Mouse (Mus musculus) G1E (cell line): Measurements from ENCODE around the gene Ppa1. TPM values are rescaled to one million over a fixed set of nuclear protein-coding genes. Genes with fewer than 3 reads are reported as not detected.

Source experiments
- ATAC-seq: 2 replicates; pipeline ENCODE4 v1.8.0; 2016; ENCODE audit warnings: mild to moderate bottlenecking; ENCODE audit not compliant: insufficient number of reproducible peaks, poor library complexity, low FRiP score, severe bottlenecking; ENCODE audit errors: extremely low read depth
- DNase-seq: peaks from one replicate; pipeline ENCODE4 v3.0.0; 2012; ENCODE audit warnings: low spot score
- H3K27me3 ChIP-seq: 2 replicates; pipeline ENCODE4 v1.6.1; 2012; ENCODE audit warnings: mild to moderate bottlenecking, low read length, inconsistent platforms; ENCODE audit not compliant: insufficient read depth
- H3K36me3 ChIP-seq: replicated peaks from 2 replicates; pipeline ENCODE3; 2012; ENCODE audit warnings: mild to moderate bottlenecking, inconsistent platforms
- H3K4me1 ChIP-seq: 2 replicates; pipeline ENCODE4 v1.6.1; 2012; ENCODE audit warnings: low read depth, low read length, inconsistent platforms, mixed read lengths; ENCODE audit not compliant: insufficient read depth
- H3K4me3 ChIP-seq: 2 replicates; pipeline ENCODE4 v1.5.1; 2012; ENCODE audit warnings: low read depth, mild to moderate bottlenecking, inconsistent platforms, low read length, moderate library complexity, mixed read lengths
- H3K9me3 ChIP-seq: replicated peaks from 2 replicates; pipeline ENCODE4 v1.6.1; 2012; ENCODE audit warnings: inconsistent platforms
- CTCF ChIP-seq: IDR thresholded peaks from 2 replicates; pipeline ENCODE4 v1.5.1; 2012; ENCODE audit warnings: low read depth, low read length, inconsistent platforms, mixed read lengths
- GATA1 ChIP-seq: IDR thresholded peaks from 2 replicates; pipeline ENCODE4 v1.6.1; 2012; ENCODE audit warnings: borderline replicate concordance, low read length, inconsistent platforms, mixed read lengths
- GATA2 ChIP-seq: IDR thresholded peaks from 2 replicates; pipeline ENCODE4 v1.6.1; 2012; ENCODE audit warnings: low read depth, low read length, inconsistent platforms, borderline replicate concordance
- POLR2AphosphoS5 ChIP-seq: IDR thresholded peaks from 2 replicates; pipeline ENCODE4 v1.6.1; 2012; ENCODE audit warnings: low read depth, low read length, inconsistent platforms; ENCODE audit not compliant: insufficient replicate concordance
- TAL1 ChIP-seq: conservative IDR thresholded peaks from 2 replicates; pipeline ENCODE4 v1.6.1; 2012; ENCODE audit warnings: low read depth, low read length, inconsistent platforms, mixed read lengths
- polyA plus RNA-seq: library from polyadenylated mRNA; stranded (reverse); fragments of >175 nt; gene quantifications from 2 replicates; pipeline ENCODE4 v1.2.3, GENCODE M21; 2012
- total RNA-seq, 2 experiments: library from RNA; stranded (forward) in 1 of 2; stranded (reverse) in 1 of 2; fragments of 200-1000 nt in 1 of 2; fragments of >200 nt in 1 of 2; fragmentation: Nextera tagmentation in 1 of 2; gene quantifications; 2 replicates each; pipeline ENCODE4 v1.2.3; 2014 to 2017

Gene Ppa1
- total and polyA plus RNA-seq, 3 experiments = 14.8 to 42.0 (median 19.0) TPM

DNA sequence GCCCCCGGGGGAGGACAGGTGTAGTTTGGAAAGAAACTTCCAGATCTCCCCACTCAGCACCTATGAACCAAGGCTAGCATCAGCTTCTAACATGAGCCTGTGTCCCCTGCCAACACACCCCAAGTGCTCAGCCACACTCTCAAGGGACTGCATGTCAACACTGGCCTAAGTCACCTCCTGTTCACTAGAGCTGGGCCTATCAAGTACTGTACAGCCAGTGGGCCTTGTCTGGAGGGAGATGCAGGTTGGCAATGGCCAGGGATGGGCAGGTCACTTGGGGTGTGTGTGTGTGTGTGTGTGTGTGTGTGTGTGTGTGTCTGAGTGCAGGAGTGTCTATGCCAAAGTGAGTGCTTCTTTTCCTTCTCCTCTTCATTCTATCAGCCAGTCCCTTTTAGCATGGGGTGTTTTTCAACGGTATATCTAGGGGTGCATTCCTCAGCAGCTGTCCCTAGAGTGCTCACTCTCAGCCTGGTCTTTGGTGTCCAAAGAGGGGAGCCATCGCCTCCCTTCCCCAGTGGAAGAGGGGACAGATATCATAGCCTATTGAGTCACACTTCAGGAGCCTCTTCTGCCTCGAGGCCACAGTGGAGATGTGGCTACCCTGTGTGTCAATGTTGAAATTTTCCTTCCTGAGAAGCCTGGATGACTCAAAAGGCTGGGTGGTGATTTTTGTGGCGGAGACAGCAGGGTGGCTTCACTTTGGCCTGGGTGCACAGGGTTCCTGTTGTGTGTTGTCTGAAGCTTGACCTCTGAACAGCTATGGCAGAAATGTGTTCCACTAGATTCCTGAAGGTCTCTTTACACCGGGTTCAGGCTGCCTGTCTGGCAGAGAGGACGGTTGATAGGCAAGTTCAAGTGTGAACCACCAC, 67.9 kb downstream of the Ppa1 start:
- peaks cover 10% of the 10 kb centered on the region for H3K4me1 ChIP-seq
- TF ChIP-seq GATA1 (no peak), CTCF (no peak), POLR2AphosphoS5 (no peak), GATA2 (no peak)
- no peaks in the 10 kb centered on the region for H3K36me3 ChIP-seq
- no peaks in the 10 kb centered on the region for H3K9me3 ChIP-seq
- DNase-seq (no peak), ATAC-seq (no peak)
- no peak overlapping the region for H3K4me3 ChIP-seq
- peaks cover 5% of the 10 kb centered on the region for H3K27me3 ChIP-seq

DNA sequence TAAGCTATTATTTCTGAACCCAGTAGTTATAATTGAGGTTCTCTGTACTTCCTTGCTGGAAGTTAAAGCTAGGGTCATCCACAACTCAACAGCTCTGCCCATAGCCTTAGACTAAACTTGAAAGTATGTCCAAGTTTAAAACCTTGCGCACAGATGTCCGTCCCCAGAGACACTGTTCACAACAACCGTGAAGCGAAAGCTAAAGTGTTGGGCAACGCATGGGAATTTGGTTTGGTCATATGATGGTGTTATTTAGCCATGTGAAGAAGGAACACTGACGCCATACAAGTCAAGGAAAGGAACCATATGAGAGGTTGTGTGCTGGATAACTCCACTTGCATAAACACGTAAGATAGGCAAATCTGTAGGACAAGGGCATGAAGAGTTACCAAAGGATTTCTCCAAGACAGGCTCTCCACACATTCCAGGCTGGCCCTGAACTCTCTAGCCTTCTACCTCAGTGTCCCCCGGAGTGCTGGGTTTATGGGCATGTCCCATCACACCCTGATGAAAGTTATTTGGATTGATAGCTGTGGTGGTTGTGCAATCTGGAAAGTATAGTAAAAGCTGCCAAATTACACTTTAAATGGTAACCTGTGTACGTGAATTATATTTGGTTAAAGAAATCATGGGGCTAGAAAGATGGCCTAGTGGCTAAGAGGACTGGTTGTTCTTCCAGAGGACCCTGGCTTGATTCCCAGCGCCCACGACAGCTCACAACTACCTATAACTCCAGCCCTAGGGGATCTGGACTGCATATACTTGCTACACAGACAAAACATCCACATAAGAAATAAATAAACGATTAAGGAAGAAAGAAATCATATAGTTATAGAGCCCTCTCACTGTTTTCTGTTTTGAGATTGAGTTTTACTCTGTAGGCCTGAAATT, 69.3 kb downstream of the Ppa1 start:
- no peak for DNase-seq
- no peaks in the 10 kb centered on the region for H3K27me3 ChIP-seq
- no peak for ATAC-seq
- H3K9me3 ChIP-seq = no peaks in the 10 kb centered on the region
- H3K4me1 ChIP-seq = peaks cover 10% of the 10 kb centered on the region
- TF ChIP-seq GATA2 = no peak
- no peak for TF ChIP-seq CTCF
- TF ChIP-seq POLR2AphosphoS5 = no peak
- TF ChIP-seq GATA1 = no peak
- no peak for TF ChIP-seq TAL1
- H3K4me3 ChIP-seq = no peak overlapping the region
- no peaks in the 10 kb centered on the region for H3K36me3 ChIP-seq

DNA sequence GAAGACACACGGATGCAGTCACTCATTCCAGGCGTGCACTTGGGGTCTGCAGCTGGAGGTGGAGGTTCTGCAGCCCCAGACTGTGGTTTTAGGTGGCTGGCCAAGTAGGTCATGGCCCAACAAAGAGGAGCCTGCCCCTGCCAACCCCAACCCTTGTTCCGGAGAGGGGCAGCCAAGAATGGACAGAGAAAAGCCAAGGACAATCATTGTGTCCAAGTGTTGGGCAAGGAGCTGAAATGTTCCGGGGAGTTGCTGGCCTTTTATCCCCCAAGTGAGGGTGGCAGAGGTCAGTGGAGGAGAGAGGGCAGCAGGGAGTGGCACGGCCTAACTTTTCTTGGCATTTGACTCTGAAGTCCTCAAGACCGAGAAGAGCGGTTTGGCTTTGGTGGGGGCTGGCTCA, 72.0 kb downstream of the Ppa1 start:
- Histone ChIP-seq H3K4me1 (peaks cover 8% of the 10 kb centered on the region), H3K36me3 (no peaks in the 10 kb centered on the region), H3K9me3 (no peaks in the 10 kb centered on the region), H3K27me3 (no peaks in the 10 kb centered on the region), H3K4me3 (no peak overlapping the region)
- DNase-seq = no peak
- TF ChIP-seq GATA2 = no peak
- no peak for TF ChIP-seq GATA1
- no peak for TF ChIP-seq TAL1
- TF ChIP-seq POLR2AphosphoS5 = no peak
- TF ChIP-seq CTCF = no peak
- no peak for ATAC-seq

DNA sequence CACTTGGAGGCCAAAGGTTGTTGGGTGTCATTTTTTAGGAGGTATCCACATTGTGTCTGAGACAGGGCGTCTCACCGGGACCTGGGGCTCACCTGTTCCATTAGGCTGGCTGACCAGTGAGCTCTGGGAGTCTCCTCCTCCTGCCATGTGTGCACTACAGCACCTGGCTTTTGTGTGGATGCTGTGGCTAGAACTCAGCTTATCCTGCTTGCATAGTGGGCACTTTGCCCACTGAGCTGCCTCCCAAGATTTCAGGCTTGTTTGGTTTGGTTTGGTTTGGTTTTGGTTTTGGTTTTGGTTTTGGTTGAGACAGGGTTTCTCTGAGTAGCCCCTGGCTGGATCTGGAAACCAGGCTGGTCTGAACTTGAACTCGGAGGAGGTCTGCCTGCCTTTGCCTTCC, 73.9 kb downstream of the Ppa1 start:
- ATAC-seq = no peak
- no peak for TF ChIP-seq GATA2
- no peak for TF ChIP-seq POLR2AphosphoS5
- no peak for TF ChIP-seq GATA1
- no peak for TF ChIP-seq CTCF
- TF ChIP-seq TAL1 = no peak
- H3K9me3 ChIP-seq = no peaks in the 10 kb centered on the region
- peaks cover 2% of the 10 kb centered on the region for H3K36me3 ChIP-seq
- no peak for DNase-seq
- H3K4me1 ChIP-seq = no peaks in the 10 kb centered on the region
- H3K4me3 ChIP-seq = no peak overlapping the region
- H3K27me3 ChIP-seq = no peaks in the 10 kb centered on the region

DNA sequence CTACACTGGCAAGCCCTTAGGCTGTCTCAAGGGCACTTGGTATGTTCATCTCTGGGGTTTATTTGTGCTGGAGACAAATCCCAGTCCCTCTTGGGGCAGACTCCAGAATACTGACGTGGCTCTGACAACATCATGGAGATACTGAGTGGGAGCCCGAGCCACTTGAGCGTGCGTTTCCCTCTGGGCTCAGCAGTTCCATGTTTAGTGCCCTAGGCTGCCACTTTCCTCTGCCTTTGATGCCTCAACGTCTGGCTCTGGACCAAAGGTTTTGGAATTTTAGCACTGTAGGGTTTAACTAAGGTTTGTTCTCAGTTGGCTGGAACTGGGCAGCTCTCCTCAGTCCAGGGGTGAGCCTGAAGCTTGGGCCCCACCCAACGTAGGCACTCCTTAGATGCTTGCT, 74.9 kb downstream of the Ppa1 start:
- no peak for DNase-seq

More for the DNA sequence above, 74.9 kb downstream of the Ppa1 start:
- no peaks in the 10 kb centered on the region for H3K27me3 ChIP-seq
- TF ChIP-seq CTCF (no peak), TAL1 (no peak), POLR2AphosphoS5 (no peak), GATA1 (no peak), GATA2 (no peak)
- no peak for ATAC-seq
- H3K4me3 ChIP-seq = no peak overlapping the region
- H3K36me3 ChIP-seq = peaks cover 9% of the 10 kb centered on the region
- no peaks in the 10 kb centered on the region for H3K9me3 ChIP-seq
- no peaks in the 10 kb centered on the region for H3K4me1 ChIP-seq

Other genes starting within 250 kb of the Ppa1 start
- not detected in 2 replicates for gene Nodal, start 230.6 kb upstream of the Ppa1 start, total RNA-seq (2014; fragmentation: Nextera tagmentation)
- gene Nodal, start 230.6 kb upstream of the Ppa1 start, total RNA-seq (2017) = not detected in 2 replicates
- not detected in 2 replicates for gene Nodal, start 230.6 kb upstream of the Ppa1 start, polyA plus RNA-seq
- gene Eif4ebp2, start 195.9 kb upstream of the Ppa1 start, total RNA-seq (2014; fragmentation: Nextera tagmentation) = 184 and 214 TPM in 2 replicates
- 8.9 and 9.4 TPM in 2 replicates for gene Eif4ebp2, start 195.9 kb upstream of the Ppa1 start, total RNA-seq (2017)
- 96.4 and 118 TPM in 2 replicates for gene Eif4ebp2, start 195.9 kb upstream of the Ppa1 start, polyA plus RNA-seq
- 7.4 and 7.7 TPM in 2 replicates for gene Lrrc20, start 172.8 kb upstream of the Ppa1 start, total RNA-seq (2014; fragmentation: Nextera tagmentation)
- gene Lrrc20, start 172.8 kb upstream of the Ppa1 start, total RNA-seq (2017) = 4.2 TPM in 2 replicates
- gene Lrrc20, start 172.8 kb upstream of the Ppa1 start, polyA plus RNA-seq = 8.4 and 11.1 TPM in 2 replicates
- not detected in 2 replicates for gene Npffr1, start 53.1 kb upstream of the Ppa1 start, total RNA-seq (2014; fragmentation: Nextera tagmentation)
- 0.05 and 0.12 TPM in 2 replicates for gene Npffr1, start 53.1 kb upstream of the Ppa1 start, total RNA-seq (2017)
- gene Npffr1, start 53.1 kb upstream of the Ppa1 start, polyA plus RNA-seq = not detected in 2 replicates
- 60.0 and 85.1 TPM in 2 replicates for gene Sar1a, start 31.7 kb downstream of the Ppa1 start, total RNA-seq (2014; fragmentation: Nextera tagmentation)
- gene Sar1a, start 31.7 kb downstream of the Ppa1 start, total RNA-seq (2017) = 72.4 and 83.0 TPM in 2 replicates
- 30.8 and 31.6 TPM in 2 replicates for gene Sar1a, start 31.7 kb downstream of the Ppa1 start, polyA plus RNA-seq
- gene Tysnd1, start 47.0 kb downstream of the Ppa1 start, total RNA-seq (2014; fragmentation: Nextera tagmentation) = 5.1 and 13.5 TPM in 2 replicates
- gene Tysnd1, start 47.0 kb downstream of the Ppa1 start, total RNA-seq (2017) = 8.2 and 10.8 TPM in 2 replicates
- 104 and 161 TPM in 2 replicates for gene Tysnd1, start 47.0 kb downstream of the Ppa1 start, polyA plus RNA-seq
- gene Aifm2, start 66.7 kb downstream of the Ppa1 start, total RNA-seq (2014; fragmentation: Nextera tagmentation) = 2.7 and 7.4 TPM in 2 replicates
- gene Aifm2, start 66.7 kb downstream of the Ppa1 start, total RNA-seq (2017) = 6.9 and 7.3 TPM in 2 replicates
- 3.2 and 4.1 TPM in 2 replicates for gene Aifm2, start 66.7 kb downstream of the Ppa1 start, polyA plus RNA-seq
- not detected in 2 replicates for gene H2afy2, start 135.6 kb downstream of the Ppa1 start, total RNA-seq (2014; fragmentation: Nextera tagmentation)
- 0.05 TPM in 1 of 2 replicates, not detected in the other for gene H2afy2, start 135.6 kb downstream of the Ppa1 start, total RNA-seq (2017)
- not detected in 2 replicates for gene H2afy2, start 135.6 kb downstream of the Ppa1 start, polyA plus RNA-seq